Mouse (Mus musculus): ENCODE measurements around the gene St3gal3. TPM values are rescaled to one million over a fixed set of nuclear protein-coding genes. Genes with fewer than 3 reads are reported as not detected.

St3gal3 gene
- polyA plus RNA-seq, 1 experiment from 2014 or later, result 6.6 TPM

- H3K4me3 ChIP-seq, result no peak overlapping the region
- no peak for DNase-seq (ENCODE audit: low spot score)
- WGBS, result 85% methylated on average over 2 of the region's 2 CpGs
These were observed 141.3 kb downstream of the St3gal3 start for GRCm38 (mm10) chr4:117993421-117993820.

DNA sequence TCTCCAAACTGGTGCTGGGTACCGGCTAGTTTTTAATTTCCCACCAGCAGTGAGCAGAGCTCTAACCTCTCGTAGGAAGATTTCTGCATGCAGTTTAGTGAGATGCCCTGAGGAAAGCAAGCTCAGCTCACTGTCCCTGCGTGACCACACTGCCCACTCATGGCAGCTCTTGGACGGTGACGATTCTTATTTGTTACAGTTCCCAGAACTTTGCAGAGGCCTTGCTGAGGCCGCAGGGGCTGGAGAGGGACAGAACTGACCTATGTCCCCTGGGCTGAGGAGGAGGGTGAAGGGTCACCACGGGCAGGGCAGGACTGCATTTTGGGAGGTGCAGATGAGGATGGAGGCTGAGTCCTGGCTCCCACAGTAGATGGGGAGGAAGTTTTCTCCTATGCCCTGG is 141.8 kb downstream of the St3gal3 start:
- no peak overlapping the region for H3K27ac ChIP-seq
- H3K27me3 ChIP-seq (ENCODE audit: insufficient read depth, poor library complexity, severe bottlenecking), result no peaks in the 10 kb centered on the region
- H3K4me1 ChIP-seq, result peaks cover 28% of the 10 kb centered on the region
- H3K9me3 ChIP-seq, result no peaks in the 10 kb centered on the region
- DNase-seq (ENCODE audit: low spot score), result no peak
- no peaks in the 10 kb centered on the region for H3K36me3 ChIP-seq
- WGBS, result 77% methylated on average over 7 of the region's 7 CpGs
- no peak overlapping the region for H3K4me3 ChIP-seq

More at GRCm38 (mm10) chr4:117993421-117993820, 141.3 kb downstream of the St3gal3 start:
- Histone ChIP-seq H3K27me3 (ENCODE audit: insufficient read depth, poor library complexity, severe bottlenecking) (no peaks in the 10 kb centered on the region), H3K27ac (no peak overlapping the region), H3K9me3 (no peaks in the 10 kb centered on the region), H3K4me1 (peaks cover 28% of the 10 kb centered on the region), H3K36me3 (no peaks in the 10 kb centered on the region)

DNA sequence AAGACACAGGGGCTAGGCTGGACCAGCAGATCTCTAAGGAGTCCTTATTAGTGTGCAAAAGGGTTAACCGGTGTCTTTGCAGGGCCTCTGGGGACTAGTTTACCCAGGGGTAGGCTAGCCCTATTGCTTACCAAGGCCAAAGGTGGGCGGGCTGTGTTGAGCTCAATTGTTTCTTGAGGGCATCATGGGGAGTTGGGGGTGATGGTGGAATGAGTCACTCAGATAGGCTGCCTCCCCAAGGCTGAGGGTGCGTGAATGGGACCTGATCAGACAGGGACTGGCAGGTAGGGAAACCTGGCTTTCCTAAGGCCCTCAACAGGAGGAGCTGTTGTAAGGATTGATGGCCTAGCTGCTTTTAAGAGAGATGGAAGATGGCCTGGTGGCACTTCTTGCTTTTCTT is 142.7 kb downstream of the St3gal3 start:
- no peak for DNase-seq (ENCODE audit: low spot score)
- H3K4me1 ChIP-seq, result peaks cover 22% of the 10 kb centered on the region
- 85% methylated on average over 3 of the region's 3 CpGs for WGBS
- H3K4me3 ChIP-seq, result no peak overlapping the region
- H3K27ac ChIP-seq, result no peak overlapping the region
- H3K27me3 ChIP-seq (ENCODE audit: insufficient read depth, poor library complexity, severe bottlenecking), result no peaks in the 10 kb centered on the region
- H3K9me3 ChIP-seq, result no peaks in the 10 kb centered on the region
- no peaks in the 10 kb centered on the region for H3K36me3 ChIP-seq

- Histone ChIP-seq H3K27ac (no peak overlapping the region), H3K9me3 (no peaks in the 10 kb centered on the region), H3K4me1 (peaks cover 21% of the 10 kb centered on the region), H3K36me3 (no peaks in the 10 kb centered on the region), H3K27me3 (ENCODE audit: insufficient read depth, poor library complexity, severe bottlenecking) (no peaks in the 10 kb centered on the region), H3K4me3 (no peak overlapping the region)
- 93% methylated on average over 8 of the region's 8 CpGs for WGBS
- DNase-seq (ENCODE audit: low spot score), result no peak
These were observed 143.6 kb downstream of the St3gal3 start for GRCm38 (mm10) chr4:117991055-117991627.

DNA sequence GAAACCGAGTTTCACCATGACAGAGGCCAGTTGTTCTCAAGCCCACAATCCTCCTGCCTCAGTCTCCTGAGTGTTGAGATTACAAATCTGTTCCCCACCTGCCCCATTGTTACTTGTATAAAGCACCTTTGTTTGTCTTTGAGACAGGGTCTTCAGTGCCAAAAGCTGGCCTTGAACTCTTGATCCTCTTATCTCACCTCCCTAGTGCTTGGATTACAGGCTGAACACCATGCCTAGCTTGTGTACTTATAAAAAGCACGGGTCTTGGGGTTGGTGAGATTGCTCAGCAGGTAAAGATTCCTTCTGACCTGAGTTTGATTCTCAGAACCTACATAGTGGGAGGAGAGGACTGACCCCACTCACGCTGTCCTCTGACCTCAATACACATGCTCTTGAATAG is 144.1 kb downstream of the St3gal3 start:
- Histone ChIP-seq H3K4me1 (peaks cover 21% of the 10 kb centered on the region), H3K27ac (no peak overlapping the region), H3K4me3 (no peak overlapping the region), H3K36me3 (no peaks in the 10 kb centered on the region), H3K27me3 (ENCODE audit: insufficient read depth, poor library complexity, severe bottlenecking) (no peaks in the 10 kb centered on the region), H3K9me3 (no peaks in the 10 kb centered on the region)
- 67% methylated on average over 3 of the region's 3 CpGs for WGBS
- DNase-seq (ENCODE audit: low spot score), result no peak

- no peak for DNase-seq (ENCODE audit: low spot score)
- Histone ChIP-seq H3K36me3 (no peaks in the 10 kb centered on the region), H3K9me3 (no peaks in the 10 kb centered on the region), H3K4me3 (no peak overlapping the region), H3K4me1 (peaks cover 27% of the 10 kb centered on the region), H3K27ac (no peak overlapping the region), H3K27me3 (ENCODE audit: insufficient read depth, poor library complexity, severe bottlenecking) (no peaks in the 10 kb centered on the region)
- 86% methylated on average over 12 of the region's 12 CpGs for WGBS
These were observed 144.9 kb downstream of the St3gal3 start for GRCm38 (mm10) chr4:117989801-117990200.

- DNase-seq (ENCODE audit: low spot score), result no peak
- H3K4me1 ChIP-seq, result peaks cover 42% of the 10 kb centered on the region
- peak overlapping the region; percentile 18; the same call in 1 of the 2 replicates for H3K27ac ChIP-seq
These were observed 147.9 kb downstream of the St3gal3 start for GRCm38 (mm10) chr4:117986766-117987165.

DNA sequence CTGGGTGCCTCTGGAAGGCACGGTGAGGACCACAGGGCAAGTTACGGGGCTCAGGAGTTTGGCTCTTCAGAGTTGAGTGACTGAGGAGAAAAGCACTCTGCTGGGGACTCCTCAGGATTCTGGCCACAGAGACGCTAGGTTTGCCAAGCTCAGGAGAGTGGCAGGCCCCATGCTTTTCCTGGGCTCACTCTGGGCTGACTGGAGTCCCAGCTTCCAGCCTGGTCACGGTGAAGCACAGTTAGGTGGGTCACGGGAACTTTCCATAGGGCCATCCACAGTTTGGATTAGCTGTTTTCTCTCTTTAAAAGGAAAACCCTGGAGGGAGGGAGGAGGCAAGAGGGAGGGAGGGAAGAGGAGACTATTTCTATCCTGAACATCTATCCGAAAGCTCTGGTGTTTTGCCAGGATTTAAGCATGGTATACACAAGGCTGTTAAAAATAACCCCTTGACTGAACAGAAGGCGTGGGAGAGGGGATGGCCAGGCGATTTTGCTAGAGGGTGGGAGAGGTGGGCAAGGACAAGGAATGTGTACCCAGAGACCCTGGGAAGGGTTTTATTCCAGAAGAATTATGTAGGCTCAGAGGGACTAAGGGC is 149.6 kb downstream of the St3gal3 start:
- H3K4me1 ChIP-seq, result peaks cover 45% of the 10 kb centered on the region
- H3K36me3 ChIP-seq, result no peaks in the 10 kb centered on the region
- peak overlapping the region; percentile 60 for H3K27ac ChIP-seq
- H3K27me3 ChIP-seq (ENCODE audit: insufficient read depth, poor library complexity, severe bottlenecking), result no peaks in the 10 kb centered on the region
- no peak overlapping the region for H3K4me3 ChIP-seq
- no peaks in the 10 kb centered on the region for H3K9me3 ChIP-seq
- no peak for DNase-seq (ENCODE audit: low spot score)
- 70% methylated on average over 8 of the region's 8 CpGs for WGBS

More at GRCm38 (mm10) chr4:117986766-117987165, 147.9 kb downstream of the St3gal3 start:
- H3K4me3 ChIP-seq, result no peak overlapping the region
- H3K9me3 ChIP-seq, result no peaks in the 10 kb centered on the region
- H3K36me3 ChIP-seq, result no peaks in the 10 kb centered on the region
- H3K27me3 ChIP-seq (ENCODE audit: insufficient read depth, poor library complexity, severe bottlenecking), result no peaks in the 10 kb centered on the region
- WGBS, result 32% methylated on average over 8 of the region's 8 CpGs

GRCm38 (mm10) chr4:117984206-117984605 is 150.5 kb downstream of the St3gal3 start:
- 89% methylated on average over 3 of the region's 3 CpGs for WGBS
- H3K27ac ChIP-seq, result no peak overlapping the region

DNA sequence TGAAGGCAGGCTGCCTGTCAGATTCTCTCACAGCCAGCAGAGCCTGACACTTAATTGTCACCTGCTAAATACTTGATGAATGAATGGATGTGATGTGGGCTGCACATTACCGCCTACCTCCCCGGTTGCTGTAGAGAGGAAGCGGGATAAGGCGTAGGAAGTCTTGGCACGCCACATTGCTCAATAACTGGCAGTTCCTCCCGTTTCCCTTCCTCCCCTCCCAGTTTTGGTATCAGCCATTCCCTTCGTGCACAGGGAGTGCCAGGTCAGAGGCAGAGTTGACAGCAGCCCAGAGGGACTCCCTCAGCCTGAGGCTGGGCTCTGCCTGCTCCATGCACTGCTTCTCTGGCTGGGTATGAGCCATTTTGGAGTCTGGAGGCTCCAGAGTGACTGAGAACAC is 152.0 kb downstream of the St3gal3 start:
- no peaks in the 10 kb centered on the region for H3K9me3 ChIP-seq
- H3K4me1 ChIP-seq, result peaks cover 45% of the 10 kb centered on the region
- H3K36me3 ChIP-seq, result no peaks in the 10 kb centered on the region
- H3K27me3 ChIP-seq (ENCODE audit: insufficient read depth, poor library complexity, severe bottlenecking), result no peaks in the 10 kb centered on the region
- 0 out of 2 replicates have a peak overlapping the region, but pooled peaks have one; percentile 13 for H3K27ac ChIP-seq
- H3K4me3 ChIP-seq, result no peak overlapping the region
- no peak for DNase-seq (ENCODE audit: low spot score)
- 64% methylated on average over 7 of the region's 7 CpGs for WGBS

More at GRCm38 (mm10) chr4:117984206-117984605, 150.5 kb downstream of the St3gal3 start:
- Histone ChIP-seq H3K36me3 (no peaks in the 10 kb centered on the region), H3K27me3 (ENCODE audit: insufficient read depth, poor library complexity, severe bottlenecking) (no peaks in the 10 kb centered on the region), H3K4me3 (no peak overlapping the region), H3K9me3 (no peaks in the 10 kb centered on the region), H3K4me1 (peaks cover 46% of the 10 kb centered on the region)
- DNase-seq (ENCODE audit: low spot score), result no peak

- Histone ChIP-seq H3K4me1 (peaks cover 54% of the 10 kb centered on the region), H3K9me3 (no peaks in the 10 kb centered on the region)
These were observed 153.2 kb downstream of the St3gal3 start for GRCm38 (mm10) chr4:117981518-117981917.

GRCm38 (mm10) chr4:117980161-117980560 is 154.6 kb downstream of the St3gal3 start:
- no peak overlapping the region for H3K4me3 ChIP-seq
- no peak for DNase-seq (ENCODE audit: low spot score)
- H3K27me3 ChIP-seq (ENCODE audit: insufficient read depth, poor library complexity, severe bottlenecking), result no peaks in the 10 kb centered on the region
- 77% methylated on average over 4 of the region's 4 CpGs for WGBS
- no peaks in the 10 kb centered on the region for H3K36me3 ChIP-seq
- H3K27ac ChIP-seq, result no peak overlapping the region
- no peaks in the 10 kb centered on the region for H3K9me3 ChIP-seq
- peaks cover 50% of the 10 kb centered on the region for H3K4me1 ChIP-seq

More at GRCm38 (mm10) chr4:117981518-117981917, 153.2 kb downstream of the St3gal3 start:
- H3K27me3 ChIP-seq (ENCODE audit: insufficient read depth, poor library complexity, severe bottlenecking), result no peaks in the 10 kb centered on the region
- no peak for DNase-seq (ENCODE audit: low spot score)
- no peak overlapping the region for H3K27ac ChIP-seq
- no peak overlapping the region for H3K4me3 ChIP-seq
- WGBS, result 78% methylated on average over 4 of the region's 5 CpGs
- no peaks in the 10 kb centered on the region for H3K36me3 ChIP-seq

- no peaks in the 10 kb centered on the region for H3K27me3 ChIP-seq (ENCODE audit: insufficient read depth, poor library complexity, severe bottlenecking)
- H3K9me3 ChIP-seq, result no peaks in the 10 kb centered on the region
- H3K4me3 ChIP-seq, result no peak overlapping the region
- peaks cover 55% of the 10 kb centered on the region for H3K4me1 ChIP-seq
- no peak overlapping the region for H3K27ac ChIP-seq
- WGBS, result 84% methylated on average over 4 of the region's 4 CpGs
- no peaks in the 10 kb centered on the region for H3K36me3 ChIP-seq
- DNase-seq (ENCODE audit: low spot score), result no peak
These were observed 155.5 kb downstream of the St3gal3 start for GRCm38 (mm10) chr4:117979181-117979580.
